Mouse (Mus musculus) adipocyte (in vitro differentiated cells): ENCODE measurements around the gene Ankrd1.

Experiments used
- DNase-seq: peaks from one replicate; pipeline ENCODE4 v3.0.0-alpha.2; 2016; ENCODE audit warnings: low spot score

Ankrd1 gene

DNA sequence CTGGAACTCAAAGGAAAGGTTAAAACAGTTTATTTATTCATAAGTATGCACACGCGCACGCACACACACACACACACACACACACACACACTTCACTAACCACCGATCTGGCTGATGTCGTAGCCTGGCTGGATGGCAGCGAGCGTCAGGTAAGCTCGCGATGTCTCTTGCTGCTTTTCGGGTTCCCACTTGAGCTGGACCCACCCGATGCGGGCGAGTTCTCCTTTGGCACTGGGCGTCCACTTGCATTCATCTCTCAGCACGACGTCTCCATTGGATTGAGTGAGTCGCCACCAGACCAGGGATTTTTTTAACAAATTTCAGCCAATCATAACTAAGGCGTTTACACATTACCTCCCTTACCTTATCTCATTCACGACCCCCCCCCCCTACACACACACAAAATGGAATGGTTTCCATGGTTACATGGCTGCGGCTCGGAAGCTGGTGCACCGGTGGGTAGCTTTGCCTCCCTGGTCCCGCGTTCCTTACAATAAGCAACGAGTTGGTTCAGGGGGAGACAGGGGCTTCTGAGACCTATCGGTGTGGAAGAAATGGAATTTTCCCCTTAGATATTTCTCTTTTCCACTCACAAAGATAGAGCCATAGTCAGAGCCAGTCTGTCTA lies 10.5 kb downstream of the Ankrd1 start:
- DNase-seq, result no peak

GRCm38 (mm10) chr19:36103909-36104308 lies 16.0 kb downstream of the Ankrd1 start:
- no peak for DNase-seq

GRCm38 (mm10) chr19:36098916-36099315 lies 21.0 kb downstream of the Ankrd1 start:
- no peak for DNase-seq

- no peak for DNase-seq
Observed at GRCm38 (mm10) chr19:36098265-36098664, 21.6 kb downstream of the Ankrd1 start.

- no peak for DNase-seq
Observed at GRCm38 (mm10) chr19:36097194-36097593, 22.7 kb downstream of the Ankrd1 start.

DNA sequence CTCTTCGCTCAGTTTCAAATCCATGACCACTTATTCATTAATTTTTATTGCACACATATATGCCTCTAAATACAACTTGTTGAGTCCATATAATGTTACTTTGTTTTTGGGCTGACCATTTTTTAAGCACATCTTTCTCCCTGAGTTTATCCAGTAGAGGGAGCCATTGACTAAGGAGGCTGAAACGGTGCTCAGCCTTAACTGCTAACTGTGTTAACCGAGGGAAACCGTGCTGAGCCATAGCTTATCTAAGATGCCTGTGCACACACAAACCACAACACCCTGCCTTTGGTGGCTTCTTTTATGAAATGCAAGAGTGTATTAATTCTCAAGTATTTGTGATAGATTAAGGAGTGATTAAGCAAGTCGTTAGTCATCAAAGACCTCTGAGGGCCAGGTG lies 29.1 kb downstream of the Ankrd1 start:
- DNase-seq, result peak; percentile 52

DNA sequence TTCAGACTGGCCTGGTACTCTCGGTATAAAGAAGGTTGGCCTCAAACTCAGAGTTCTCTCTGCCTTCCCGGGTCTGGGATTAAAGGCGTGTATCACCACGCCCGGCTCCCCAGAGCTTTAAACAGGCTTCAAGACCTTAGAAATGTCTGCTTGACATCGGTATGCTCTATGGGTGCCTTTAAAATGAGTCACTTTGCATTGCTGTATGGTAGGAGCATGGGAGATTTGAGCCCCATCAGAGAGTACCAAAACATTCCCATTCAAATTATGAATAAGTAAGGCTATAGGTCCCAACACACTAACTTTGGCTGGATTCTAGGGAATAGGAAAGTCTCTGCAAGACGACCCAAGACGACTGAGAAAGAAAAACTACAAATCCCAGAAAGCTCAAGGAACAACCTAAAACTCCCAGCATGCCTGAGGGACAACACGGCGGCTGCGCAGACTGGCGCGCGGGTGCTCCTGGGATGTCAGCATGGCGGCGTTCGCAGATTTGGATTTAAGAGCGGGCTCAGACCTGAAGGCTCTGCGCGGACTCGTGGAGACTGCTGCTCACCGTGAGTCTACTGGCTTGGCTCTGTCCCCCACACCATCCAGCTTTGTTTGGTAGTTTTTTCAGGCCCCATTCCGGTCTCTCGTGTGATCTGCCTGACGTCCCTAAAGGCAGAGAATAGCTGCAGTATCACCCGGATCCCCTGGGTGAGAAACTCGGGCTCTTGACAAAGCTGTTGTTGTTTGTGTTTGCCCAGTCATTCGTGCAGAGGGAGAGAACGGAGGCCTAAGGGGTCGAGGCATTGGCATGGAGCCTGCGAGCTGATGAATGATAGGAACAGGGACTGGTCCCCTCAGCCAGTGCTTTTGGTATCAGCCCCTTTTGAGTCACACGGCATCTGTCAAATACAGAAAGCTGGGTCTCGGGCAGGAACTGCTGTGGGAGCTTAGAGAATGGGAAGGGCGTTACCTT lies 36.4 kb downstream of the Ankrd1 start, which contains the start of gene Rpp30:
Gene Rpp30, plus strand, starts transcription at position 455 of the 964 bp plus-strand sequence.
- peak; percentile 93 for DNase-seq

GRCm38 (mm10) chr19:36082606-36083261 lies 37.2 kb downstream of the Ankrd1 start:
- peak; percentile 87 for DNase-seq

- DNase-seq, result peak; percentile 28
Observed at GRCm38 (mm10) chr19:36062801-36063529, 56.9 kb downstream of the Ankrd1 start.
